Mouse (Mus musculus) kidney, postnatal 36 days (tissue): Measurements from ENCODE around the gene Dntt.

ENCODE experiments used
- DNase-seq, 2 experiments: peaks; one replicate each; pipeline ENCODE4 v3.0.0; 2021 to 2022; ENCODE audit warnings: mixed read lengths in 2 of 2

Gene Dntt

DNA sequence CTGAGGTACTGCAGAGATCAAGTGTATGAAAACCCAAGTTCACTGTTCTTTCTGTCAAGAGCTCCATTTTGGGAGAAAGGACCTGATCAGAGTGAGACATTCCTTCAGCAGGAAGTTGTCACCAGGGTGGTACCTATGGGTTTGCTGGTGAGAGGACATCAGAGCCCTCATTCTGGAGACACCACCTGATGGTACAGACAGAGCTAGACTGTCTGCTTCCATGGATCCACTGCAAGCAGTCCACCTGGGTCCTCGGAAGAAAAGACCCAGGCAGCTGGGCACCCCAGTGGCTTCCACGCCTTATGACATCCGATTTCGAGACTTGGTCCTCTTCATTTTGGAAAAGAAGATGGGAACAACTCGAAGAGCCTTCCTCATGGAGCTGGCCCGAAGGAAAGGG lies at the start of gene Dntt:
Dntt (plus strand) TSS at position 57 of the 400 bp plus-strand sequence.
- DNase-seq = no peak

DNA sequence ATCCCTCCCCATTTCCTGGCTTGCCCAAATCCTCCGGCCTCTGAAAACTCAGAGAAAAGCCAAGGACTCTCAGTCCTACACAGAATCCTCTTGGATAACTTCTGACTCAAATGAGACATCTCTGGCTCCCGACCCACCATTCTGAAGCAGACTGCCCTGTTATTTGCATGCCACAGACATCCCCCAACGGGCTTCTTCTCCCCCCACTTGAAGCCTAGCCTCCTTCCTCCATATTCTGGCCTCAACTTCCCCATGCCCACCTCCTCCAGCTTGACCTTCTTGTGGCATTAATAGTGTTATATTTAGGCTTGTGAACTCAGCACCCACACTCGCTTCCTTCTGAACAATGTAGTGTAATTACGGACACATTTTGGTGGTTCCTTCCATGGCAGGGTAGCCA lies 48.4 kb upstream of the Dntt start:
- DNase-seq = no peak

GRCm38 (mm10) chr19:40984536-40984935 lies 44.5 kb upstream of the Dntt start:
- DNase-seq = no peak

DNA sequence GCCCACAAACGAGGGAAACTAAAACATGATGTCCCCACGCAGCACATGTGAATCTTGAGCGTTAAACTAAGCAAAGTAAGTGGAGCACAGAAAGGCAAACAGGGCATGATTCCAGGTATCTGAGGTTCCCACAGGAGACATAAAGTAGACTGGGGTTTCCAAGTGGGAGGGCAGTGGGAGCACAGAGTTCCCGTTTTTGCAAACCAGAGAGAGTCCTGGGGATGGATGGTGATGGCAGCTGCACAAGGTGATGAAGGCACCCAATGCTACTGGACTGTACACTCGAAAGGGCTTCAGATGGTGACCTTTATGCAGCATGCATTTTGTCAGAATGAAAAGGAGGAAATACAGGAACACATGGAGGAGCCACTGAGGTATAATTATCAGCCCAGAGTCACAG lies 40.2 kb upstream of the Dntt start:
- no peak for DNase-seq

DNA sequence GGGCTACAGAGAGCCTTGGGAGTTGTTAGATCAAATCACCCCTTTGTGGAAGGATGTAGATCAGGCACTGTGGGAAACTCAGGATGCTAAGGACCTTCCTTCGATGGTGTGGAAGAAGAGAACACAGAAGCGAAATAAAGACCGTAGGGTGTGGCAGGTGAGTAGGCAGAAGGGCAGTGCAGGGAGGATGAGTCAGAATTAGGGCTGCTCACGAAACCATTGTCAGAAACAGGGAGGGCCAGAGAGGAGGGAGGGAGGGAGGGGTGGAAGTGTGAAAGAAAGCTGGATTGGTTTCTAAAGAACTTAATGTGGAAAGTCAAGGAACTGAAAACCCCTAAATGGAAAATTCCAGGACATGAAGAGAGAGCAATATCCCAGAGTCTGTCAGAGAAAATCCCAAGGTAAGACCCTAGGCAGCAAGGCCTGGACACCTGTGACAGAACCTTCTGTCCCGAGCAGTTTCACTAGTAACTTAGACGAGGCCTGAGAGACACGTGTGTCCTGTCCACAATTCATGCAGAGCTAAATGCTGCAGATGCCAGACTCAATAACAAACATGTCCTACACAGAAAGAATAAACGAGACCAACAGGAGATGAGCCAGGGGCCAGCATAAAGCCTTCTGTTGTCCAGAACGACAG lies 39.0 kb upstream of the Dntt start:
- no peak for DNase-seq

DNA sequence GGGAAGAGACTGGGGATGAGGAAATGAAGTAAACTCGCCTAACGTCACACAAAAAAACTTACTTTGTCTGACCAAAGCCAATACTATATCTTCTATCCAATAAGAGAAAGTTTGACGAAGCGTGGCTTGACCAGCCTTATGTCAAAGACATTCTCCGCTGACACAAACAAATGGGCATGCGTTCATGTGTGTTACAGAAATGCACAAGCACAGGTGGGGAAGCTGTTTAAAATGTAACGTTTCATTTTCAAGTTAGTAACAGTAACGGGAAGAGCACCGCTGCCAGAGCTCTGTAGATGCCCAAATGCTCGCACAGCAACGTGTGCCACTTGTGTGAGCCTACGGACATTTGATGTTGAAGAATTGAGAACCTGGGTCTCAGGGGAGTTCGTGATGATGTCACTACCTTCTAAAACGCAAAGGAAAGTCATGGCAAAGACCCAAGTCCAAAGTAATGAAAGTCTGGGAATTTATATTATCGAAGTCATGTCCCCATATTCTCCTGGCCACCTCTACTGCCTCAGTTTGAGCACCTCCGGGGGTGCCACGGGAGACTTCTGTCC lies 38.2 kb upstream of the Dntt start:
- no peak for DNase-seq

GRCm38 (mm10) chr19:40991626-40992025 lies 37.4 kb upstream of the Dntt start:
- DNase-seq = no peak

GRCm38 (mm10) chr19:40992096-40992495 lies 37.0 kb upstream of the Dntt start:
- no peak for DNase-seq

DNA sequence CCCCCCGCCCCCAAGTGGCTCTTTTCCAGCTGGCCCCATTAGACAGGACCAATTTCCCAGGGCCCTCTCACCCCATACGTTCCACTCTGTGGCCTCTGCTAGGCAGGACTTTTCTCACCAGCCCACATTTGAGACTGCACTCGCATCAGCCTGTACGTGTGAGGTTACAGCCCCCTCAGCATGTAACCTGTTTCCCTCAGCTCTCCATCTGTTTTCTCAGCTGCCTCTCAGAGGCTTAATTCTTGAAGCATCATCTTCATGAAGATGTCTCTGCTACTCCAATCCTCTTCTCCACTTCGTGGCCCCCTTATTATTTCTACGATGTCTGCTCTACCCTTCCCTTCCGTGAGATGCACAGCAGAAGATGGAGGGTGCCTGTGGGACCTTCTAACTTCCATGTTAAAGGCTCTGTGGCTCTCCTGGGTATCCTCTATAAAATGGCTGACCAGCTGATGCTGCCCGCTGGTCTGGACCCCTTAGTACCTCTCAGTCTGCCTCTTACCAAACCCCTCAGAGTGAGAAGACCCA lies 36.5 kb upstream of the Dntt start:
- DNase-seq = no peak

DNA sequence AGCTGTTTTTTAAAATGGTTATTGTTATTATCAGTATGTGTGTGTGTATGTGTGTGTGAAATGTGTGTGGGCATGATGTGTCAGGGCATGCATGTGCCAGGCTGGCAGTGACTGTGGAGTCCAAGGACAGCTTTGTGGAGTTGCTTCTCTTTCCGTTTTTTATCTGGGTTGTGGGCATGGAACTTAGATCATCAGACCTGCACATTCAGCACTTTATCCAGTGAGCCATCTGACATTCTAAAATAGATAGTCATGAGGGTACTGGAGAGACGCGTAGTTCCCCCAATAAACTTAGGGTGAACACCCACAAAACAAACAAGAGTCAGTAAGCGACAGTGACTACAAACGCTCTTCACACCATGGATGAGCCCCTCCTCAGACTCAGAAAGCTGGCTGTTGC lies 35.7 kb upstream of the Dntt start:
- DNase-seq = no peak

DNA sequence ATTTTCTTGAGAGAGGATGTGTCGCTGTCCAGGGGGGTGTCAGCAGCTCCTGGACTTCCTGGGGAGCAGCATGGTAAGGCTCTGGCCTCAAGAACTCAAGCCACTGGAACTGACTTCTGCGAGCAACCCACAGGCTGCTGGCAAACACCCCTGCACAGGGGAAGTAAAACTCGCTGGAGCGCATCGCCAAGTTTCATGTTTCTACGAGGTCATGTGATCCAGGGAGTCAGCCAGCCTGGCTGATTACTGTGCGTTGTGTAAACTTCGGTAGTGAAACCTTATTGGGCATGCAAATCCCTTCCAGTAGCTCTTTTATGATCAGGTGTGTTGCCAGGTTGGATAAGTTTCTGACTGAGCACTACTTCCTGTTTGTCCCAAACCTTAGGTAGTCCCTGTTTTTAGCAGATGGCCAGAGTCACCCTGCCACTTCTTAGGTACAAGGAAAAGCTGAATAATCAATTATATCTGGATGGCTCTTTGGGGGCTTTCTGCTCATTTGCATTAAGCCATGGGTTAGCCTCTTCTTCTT lies 35.0 kb upstream of the Dntt start, which contains the start of gene Blnk:
Blnk (minus strand) TSS at position 479 of the 529 bp plus-strand sequence.
- DNase-seq = peak; percentile 85 to 89

- no peak for DNase-seq
Measured at GRCm38 (mm10) chr19:40994911-40995310, 34.2 kb upstream of the Dntt start.

DNA sequence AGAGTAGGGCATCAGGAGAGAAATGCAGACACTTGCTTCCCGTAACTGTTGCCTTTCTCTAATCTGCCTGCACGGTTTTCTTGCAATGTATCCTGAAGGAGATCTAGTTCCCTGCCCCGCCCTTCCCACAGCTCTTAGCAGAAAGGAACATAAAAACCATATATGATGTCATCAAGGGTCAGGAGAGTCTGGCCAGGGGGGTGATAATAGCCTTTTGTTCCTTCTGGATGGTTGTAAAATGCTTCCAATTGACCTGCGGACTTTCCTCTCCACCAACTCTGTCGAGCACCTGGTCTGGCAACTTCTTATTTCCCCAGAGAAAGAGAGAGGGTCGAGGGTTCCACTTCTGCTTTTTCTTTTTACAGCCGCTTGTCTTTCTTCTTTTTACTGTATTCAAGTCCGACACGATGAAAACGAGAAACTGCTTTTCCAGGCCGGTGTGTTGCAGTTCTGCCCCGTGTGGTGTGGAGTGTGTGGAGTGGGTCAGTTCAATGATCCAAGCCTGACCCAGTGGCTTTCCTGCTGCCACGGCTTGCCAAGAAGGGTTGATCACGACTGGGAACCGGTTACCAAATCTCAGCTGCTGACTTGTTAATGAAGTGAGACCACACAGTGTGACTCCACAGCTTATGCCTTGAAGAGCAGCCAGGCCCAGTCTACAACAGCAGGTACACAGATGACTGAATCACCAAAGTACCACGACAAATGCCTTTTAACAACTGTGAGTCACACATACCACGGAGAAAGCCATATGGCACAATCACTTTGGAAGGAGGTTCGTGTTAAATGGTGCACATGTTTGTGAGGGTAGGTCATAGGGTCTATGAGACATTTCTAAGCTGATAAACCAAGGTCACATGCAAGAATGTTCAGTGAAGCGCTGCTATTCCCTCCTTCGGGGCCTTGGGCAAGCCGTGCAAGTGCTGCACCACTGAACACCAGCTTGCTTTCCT lies 33.4 kb upstream of the Dntt start:
- peak; percentile 32 to 36 for DNase-seq

DNA sequence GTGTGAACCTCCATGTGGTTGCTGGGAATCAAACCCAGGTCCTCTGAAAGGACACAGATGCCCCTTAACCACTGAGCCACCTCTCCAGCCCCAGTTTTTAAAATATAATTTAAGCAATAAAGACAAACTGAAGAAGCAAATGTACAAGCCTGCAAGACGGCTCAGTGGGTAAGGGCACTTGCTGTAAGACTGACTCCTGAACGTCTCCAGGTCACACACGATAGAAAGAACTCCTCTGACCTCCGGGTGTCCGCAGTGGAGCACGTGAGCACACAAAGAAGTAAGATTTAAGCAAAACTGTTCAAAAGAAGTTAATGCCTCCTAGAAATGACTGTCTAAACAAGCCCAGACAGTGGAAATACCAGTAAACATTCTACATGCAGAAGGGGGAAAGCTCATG lies 32.4 kb upstream of the Dntt start:
- DNase-seq = no peak

- peak; percentile 65 to 73 for DNase-seq
Measured at GRCm38 (mm10) chr19:40998469-40999170, 30.5 kb upstream of the Dntt start.

- no peak for DNase-seq
Measured at GRCm38 (mm10) chr19:40999569-40999968, 29.5 kb upstream of the Dntt start.

DNA sequence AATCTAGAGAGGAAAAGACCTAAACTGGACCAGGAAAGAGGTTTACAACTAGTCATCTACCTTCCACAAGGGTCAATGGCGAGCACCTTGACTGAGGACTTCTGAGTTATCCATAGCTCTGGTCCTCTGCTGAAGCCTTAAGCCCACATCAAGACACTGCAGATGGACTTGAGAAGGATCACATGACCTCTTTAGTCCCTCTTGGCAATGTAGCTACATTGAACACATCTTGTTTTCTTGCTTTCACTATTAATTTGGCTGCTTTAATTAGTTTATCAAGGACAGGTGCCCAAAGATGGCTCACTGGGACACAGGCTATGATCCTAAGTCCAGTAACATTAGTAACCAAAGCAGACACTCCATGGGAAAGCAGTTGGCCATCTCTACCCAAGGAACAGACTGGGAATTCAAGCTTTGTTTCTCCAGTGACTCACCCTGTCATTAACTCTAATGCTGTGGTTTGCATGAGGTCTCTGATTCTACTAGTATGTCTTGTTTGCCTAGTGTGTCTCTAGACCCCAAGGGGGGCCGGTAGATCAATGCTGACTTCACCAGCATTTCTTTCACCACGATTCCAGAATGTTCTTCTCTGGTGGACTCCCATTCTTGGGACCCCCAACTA lies 25.3 kb upstream of the Dntt start:
- DNase-seq = no peak

- no peak for DNase-seq
Measured at GRCm38 (mm10) chr19:41006621-41007020, 22.5 kb upstream of the Dntt start.

DNA sequence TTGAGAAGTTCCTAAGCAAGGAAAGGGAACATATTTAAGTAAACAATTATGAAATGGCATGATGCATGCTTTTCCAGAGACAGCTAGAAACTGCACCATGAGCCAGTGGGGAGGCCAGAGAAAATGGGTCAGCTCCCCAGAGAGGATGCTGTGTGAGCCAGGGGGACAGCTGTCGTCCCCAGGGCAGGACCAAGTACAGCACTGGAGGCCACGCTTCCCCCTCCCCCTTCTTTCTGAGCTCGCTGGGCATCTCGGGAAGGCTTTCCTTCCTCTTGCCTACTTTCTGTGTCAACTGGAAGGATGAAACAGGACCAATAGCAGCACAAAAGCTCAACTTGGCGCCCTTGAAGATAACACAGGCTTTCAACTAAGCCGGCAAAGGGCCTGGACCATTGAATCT lies 21.7 kb upstream of the Dntt start:
- DNase-seq = no peak

DNA sequence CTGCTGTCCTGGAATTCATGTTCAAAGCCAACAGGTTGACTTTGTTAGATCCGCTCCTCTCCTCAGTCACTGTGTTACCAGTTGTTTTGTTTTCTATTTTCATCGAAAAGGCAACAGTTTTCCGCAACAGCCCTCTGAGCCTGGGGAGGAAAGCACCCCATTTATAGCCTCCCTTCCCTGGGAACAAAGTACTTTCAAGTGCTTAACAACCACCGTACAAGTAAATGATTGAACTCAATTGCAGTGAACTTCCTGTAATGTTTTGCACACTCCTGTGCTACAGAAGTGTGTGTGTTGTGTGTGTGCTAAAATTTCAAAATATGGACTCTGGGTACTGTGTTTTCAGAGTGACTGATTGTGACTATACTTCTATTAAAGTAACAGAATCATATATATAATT lies 21.3 kb upstream of the Dntt start:
- no peak for DNase-seq

- no peak for DNase-seq
Measured at GRCm38 (mm10) chr19:41008674-41009395, 20.2 kb upstream of the Dntt start.
